Mouse (Mus musculus) embryo, embryonic 11 days (tissue): ENCODE data around the gene Efcc1.

Experiments used
- DNase-seq: peaks from one replicate; pipeline ENCODE4 v3.0.0-alpha.2; 2015

Gene Efcc1

DNA sequence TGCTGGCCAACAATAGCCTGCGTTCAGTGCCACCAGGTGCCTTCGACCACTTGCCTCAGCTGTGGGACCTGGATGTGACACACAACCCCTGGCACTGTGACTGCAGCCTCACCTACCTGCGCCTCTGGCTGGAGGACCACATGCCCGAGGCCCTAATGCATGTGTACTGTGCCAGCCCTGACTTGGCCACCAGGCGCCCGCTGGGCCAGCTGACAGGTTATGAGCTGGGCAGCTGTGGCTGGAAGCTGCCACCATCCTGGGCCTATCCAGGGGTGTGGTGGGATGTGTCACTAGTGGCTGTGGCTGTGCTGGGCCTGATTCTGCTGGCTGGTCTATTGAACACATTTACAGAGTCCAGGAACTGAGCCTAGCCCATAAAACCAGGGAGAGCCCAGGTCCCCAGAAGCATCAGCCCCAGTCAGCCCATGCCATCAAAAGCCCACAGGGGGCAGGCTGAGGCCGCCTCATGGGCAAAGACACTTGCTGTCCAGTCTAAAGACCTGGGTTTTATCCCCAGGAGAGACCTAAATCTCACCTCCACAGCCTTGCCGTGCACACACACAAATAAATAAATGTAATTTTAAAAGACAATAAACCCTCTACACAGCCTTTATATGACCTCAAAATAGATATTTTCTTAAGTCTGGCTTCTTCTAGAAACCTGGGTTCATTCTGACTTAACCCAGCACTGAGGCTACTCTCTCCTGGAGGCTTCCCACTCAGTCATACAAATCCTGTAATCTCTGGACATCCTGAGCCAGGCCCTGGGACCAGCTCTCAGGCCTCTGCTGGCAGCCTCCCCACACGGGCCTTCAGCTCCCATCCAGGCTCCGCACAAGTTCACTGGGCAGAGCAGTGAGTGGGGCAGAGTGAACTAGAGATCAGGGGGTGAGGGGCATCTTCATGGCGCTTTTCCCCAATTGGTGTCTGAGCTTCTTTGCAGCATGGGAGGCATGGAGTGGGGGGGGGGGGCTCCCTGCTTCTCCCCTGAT lies 48.8 kb downstream of the Efcc1 start:
- no peak for DNase-seq

DNA sequence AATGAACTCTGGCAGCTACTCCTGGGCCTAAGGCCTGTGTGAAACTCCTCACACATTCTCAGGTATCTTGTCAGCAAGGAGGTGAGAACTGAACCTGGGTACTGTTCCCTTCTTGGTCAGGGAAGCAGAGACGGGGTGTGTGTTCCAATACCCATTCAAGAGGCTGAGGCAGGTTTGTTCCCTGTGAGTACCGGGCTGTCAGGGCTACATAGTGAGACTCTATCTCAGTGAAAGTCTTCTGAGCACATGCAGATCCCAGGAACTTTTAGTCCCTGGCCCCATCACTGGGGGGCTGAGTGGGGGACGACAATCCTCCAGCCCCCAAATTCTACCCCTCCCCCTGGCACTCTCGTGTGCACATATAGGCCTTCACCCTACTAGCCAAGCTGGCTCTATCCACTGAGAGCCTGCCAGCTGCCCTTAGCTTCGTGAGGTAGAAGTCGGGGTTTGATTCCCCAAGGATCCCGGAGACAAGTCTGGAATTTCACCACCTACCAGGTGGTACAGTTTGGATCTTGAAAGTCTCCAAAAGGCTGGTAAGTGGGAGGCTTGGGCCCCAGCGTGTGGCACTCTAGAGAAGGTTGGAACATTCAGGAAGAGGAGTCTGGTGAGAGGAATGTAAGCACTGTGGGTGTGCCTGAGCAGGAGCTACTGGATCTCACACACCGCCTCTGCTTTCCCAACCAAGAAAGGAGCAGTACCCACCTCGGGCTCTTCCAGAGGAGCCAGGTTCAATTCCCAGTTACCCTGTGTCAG lies 50.1 kb downstream of the Efcc1 start:
- no peak for DNase-seq

DNA sequence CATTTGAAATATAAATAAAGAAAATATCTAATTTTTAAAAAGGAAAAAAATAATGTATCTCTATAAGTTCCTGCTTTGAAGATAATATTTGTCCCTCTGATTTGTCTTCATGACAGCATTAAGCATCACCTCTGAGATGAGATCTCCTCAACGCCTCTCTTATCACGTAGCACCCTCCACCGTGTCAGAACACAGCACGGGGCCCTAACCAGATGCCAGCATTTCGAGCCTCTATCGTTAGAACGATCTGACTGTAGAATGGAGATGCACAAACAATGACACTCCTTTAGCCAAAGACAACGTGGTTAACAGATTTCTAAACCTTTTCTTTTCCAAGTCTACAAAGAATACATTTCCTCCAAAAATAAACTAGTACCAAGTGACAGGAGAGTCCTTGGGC lies 53.4 kb downstream of the Efcc1 start:
- DNase-seq = no peak

DNA sequence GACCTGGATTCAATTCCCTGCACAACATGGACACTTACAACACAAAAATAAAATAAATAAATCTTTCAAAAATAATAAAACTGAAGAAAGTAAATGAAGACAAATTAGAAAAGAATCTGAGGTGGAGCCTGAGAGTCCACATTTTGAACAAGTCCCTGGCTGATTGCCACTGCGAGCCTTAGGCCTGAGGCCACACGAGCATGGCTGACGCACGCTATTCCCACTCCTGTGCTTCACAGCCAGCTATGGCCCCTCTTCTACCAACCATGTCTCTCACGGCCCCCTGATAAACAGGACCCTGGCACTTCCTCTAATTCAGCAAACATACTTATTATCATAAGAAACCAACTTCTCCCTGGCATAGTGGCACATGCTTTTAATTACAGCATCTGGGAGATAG lies 56.0 kb downstream of the Efcc1 start:
- no peak for DNase-seq

DNA sequence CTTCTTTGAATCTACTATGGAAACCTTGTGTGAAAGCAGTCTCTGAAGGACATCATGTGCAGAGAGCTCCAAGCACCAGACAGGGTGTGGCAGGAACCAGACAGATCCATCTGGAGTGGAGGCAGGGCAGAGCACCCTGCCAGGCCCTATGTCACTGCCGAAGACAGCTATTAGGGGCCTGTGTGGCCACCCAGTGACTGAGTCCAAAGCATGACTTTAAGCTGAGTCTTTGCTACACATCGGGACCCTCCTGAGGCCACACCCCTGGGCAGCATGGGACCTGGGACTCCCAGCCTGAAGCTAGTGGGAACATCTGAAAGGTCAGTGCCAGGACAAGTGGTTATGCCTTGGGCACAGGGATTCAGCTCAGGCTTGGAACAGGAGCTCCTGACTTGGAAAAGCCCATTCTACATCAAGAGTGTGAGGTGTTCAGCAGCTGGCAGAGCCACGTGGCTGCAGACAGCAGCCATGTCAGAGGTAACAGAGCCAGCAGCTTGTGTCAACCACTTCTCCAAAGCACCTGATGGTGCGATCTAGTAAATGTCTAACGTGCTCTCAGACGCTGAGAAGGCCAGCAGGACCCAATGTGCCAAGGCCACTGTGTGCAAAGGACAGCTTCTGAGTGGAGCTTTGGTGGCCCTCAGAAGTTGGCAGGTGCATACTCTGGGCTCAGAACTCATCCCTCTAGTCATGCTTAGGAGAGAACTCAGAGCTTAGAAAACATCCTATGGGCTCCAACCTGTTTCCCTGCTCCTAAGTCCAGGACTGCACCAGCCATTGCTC lies 56.6 kb downstream of the Efcc1 start:
- no peak for DNase-seq

DNA sequence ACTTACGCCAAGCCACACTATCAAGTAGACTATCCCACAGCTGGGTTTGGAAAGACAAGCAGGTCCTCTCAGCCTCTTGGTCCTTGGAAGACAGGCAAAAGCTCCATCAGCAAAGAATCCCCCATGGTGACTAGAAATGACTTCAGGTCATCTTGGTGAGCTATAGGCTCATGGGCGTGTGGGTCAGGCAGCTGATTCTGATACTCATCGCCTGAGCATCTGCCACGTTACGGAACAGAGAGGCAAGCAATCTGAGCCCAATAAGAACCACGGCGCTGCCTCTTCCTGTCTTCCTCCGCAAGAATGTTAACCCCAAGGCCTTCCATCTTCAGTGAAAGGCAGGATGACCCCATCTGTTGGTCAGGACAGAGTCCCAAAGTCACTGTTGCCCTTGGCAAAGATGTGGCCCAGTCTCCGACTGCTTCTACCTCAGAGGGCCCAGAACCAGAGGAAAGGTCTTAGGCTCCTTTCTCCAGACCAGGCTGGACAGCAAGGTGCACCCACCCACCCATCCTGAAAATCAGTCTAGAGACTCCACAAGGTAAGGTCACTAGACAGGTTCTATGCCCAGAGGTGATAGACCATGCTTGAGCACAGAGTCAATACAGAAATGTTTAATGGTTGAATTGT lies 57.7 kb downstream of the Efcc1 start:
- DNase-seq = no peak

DNA sequence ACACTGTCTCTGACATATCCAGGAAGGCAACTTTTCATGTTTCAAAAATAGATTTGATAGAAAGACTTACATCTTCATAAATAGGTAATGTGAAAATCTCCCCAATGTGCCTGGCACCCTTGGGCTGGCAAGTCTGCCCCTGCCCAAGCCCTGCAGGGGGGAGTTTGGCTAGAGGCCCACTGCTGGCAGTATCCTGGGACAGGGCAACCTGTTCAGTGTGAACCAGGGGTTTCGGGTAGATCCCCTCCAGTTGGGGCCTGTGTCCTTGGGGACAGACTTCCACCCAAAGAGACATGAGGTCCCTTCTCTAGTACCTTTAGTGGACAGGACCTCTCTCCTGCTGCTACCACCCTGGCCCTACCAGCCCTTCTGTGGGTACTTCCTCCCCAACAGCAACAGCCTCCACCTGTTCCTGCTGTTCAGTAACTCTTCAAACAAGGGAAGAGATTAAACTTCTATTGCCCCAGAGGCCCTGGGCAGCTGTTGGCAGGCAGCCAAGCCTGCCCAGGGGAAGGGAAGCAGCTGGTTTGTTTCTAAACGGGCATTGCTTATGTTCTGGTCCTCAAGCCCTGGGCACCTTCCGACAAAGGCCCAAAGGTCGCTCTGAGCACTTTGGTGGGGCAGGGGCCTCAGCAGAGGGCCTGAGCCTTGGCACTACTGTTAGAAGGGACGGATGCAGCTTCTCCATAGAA lies 58.4 kb downstream of the Efcc1 start:
- no peak for DNase-seq

DNA sequence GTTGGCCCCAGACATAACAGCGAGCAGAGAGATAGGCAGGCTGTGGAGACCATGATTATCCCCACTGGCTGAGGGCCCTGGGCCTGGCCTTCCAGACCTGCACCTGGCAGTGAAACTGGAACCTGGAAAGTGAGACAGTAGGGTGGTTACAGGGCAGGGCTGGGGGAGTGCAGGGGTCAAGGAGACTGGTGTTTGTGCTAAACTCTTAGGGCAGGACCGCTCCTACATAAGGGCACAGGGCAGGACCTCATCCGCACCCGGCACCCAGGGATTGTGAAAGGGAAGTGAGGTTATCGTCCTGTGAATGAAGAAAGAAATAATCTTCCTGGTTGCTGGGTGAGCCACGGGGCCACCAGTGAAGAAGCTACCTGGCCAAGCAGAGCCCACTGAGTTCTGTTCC lies 59.1 kb downstream of the Efcc1 start:
- no peak for DNase-seq

DNA sequence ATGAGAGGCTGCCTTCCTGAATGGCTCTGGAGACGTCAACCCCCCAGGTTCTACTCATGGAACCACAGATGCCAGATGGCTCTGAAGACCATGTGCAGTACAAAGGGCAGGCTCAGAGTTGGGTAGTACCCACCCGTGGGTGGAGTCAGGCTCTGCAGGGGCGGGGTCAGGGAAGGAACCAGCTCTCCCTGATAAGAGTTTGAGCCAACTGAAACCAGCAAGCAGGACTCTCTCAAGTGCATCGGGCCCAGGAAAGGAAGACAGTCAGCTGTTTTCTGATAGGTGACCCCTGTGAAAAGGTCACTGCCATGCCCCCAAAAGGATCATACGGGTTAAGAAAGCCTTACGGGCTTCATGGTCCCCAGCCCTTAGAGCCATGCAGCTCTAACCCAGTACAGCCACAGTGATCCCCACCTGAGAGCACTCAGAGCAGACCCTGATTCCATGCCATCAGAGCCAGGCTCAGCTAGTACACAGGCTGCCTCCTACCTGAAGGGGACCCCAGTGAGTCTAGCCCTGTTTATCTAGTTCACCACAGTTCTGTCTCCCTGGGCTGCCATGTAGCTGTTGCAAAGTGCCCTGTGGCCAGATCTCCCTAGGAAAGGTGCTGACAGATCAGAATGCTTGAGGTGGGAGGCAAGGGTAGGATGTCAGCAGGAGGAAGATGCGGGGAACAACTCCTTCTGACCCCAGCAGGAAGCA lies 60.3 kb downstream of the Efcc1 start:
- no peak for DNase-seq

DNA sequence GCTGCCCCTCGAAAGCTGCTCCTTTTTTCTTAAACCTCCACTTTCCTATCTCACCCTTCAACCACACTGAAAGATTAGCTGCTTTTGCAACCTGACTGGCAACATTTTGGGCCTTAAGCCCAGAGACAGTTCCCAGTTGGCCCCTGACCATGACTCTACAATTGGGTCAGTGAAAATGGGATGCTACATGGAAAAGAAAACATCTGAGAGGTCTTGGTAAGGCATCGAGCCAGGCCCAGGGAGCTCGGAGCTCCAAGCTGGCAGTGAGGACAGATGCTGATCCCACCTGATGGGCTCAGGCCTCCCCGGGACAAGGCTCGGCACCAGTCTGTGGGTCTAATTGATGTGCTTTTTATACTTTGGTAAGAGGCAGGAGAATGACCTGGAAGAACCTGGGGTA lies 61.2 kb downstream of the Efcc1 start:
- no peak for DNase-seq

DNA sequence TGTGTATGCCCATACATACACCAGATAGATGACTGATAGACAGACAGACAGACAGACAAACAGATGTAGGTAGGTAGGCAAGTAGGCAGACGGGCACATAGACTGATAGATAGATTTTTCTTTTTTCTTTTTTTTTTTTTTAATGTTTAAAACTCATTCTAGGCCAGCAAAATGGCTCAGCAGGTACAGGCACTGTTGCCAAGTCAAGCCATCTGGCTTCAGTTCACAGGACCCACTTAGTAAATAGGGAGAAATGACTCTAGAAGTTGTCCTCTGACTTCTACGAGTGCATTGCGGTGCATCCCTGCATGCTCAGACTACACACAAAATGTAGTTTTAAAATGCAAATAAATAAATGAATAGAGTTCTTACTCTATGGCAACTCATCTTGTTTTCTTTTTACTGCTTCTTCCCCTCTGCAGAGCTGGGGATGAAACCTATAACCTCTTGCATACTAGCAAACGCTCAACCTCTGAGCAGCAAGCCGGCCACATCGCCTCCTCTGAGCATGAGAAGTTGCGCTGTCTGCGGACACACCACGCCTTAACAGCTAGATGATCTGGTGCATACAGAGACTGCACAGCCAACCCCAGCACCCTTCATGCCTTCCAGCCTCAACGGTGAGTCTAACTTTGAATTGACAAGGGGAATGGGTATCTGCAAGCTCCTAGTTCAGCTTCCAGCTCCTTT lies 63.3 kb downstream of the Efcc1 start:
- DNase-seq = no peak

DNA sequence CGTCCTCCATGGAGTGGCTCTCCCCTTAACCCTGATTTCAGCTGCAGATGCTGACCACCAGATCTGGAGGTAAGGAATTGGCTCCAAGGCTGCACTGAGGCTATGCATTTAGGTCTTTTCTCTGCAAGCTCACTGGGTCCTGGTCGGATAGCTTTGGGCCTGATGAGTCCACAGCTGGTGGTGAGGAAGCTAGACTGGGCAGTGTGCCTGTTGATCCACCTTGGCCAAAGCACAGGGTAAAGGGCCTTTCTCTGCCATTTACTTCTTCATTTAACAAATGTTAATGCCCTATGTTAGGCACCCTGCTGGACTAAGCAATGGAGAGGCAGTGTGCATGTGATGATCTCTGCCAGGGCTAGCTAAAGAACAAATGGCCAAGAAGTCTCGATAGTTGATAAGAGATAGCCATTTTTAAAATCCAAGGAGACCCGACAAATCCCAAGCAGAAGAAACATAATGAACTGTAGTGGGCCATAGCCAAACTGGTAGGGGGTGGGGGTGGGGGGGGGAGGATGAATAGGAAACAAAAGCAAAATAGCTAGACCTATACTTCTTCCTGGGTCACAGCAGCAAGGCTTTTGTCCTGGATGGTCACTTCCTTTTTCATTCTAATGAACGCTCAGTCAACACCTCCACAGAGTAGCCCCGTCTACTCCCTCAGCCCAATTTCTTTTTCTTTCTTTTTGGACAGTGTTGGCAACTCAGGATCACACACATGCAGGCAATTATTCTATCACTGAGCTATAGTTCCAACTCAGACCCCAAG lies 64.9 kb downstream of the Efcc1 start:
- no peak for DNase-seq

DNA sequence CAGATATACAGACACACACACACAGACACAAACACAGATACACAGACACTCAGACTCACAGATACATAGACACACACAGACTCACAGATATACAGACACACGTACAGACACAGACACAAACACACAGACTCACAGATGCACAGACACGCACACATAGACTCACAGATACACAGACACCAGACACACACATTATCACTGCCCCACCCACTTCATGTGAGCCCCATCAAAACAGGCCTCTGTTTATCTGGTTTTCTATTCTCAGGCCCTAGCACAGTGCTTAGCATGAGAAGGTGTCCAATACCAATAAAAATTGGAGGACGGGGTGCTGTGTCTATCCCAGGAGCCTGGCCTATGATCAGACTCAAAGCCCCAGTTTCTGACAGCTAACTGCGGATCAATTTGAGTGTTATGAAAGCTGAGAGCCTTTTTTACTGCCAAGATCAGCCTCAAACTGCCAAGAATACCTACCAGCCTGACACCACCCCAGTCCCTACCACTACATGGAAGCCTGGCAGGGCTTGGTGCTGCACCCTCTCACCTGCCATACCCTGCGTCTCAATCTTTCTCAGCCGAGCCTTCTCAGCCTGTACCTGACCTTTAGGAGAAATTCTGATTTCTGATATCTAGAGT lies 65.7 kb downstream of the Efcc1 start:
- no peak for DNase-seq

DNA sequence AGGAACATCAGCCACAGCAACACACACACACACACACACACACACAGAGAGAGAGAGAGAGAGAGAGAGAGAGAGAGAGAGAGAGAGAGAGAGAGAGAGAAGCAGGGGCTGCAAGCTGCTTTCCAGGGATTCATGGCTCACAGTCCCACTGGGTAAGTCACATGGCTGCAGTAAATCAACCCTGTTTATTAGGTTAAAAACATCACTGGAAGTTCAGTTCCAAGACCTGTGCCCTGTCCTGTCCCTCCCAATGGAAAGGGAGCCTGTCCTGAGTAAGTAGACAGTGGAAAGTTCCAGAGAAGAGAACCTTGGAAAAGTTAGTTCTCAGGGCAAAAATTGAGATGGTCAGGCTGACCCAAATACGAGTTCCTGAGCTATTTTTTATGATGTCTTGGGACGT lies 66.7 kb downstream of the Efcc1 start:
- DNase-seq = no peak

DNA sequence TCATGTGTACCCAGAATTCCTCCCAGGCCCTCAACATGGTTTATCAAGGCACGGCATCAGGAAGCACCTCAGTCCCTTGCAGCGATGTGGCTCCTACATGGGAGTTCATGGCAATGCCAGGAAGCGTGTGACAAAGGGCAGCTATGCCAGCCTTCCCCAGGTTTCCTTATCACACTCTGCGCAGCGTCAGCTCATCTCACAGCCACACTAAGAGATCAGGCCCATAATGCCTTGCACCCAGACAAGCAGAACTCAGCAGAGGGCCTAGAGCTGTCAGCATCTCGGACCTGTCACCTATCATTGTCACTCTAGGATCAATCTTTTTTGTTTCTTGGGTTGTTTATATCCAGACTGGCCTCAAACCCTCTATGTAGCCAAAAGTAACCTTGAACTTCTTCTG lies 68.9 kb downstream of the Efcc1 start:
- DNase-seq = no peak

DNA sequence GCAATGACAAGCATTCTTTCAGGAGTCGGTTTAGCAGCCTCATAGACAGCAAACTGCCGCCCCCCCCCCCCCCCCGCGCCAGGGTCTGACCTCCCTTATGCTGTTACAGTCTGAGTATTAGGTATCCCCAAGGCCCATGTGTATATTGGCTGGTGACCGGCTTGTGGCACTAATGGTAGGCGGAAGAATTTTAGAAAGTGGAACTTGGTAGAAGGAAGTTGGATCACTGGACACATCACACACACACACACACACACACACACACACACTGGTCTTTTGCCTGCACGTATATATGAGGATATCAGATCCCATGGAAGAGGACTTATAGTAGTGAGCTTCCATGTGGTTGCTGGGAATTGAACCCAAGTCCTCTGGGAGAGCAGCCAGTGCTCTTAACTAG lies 71.8 kb downstream of the Efcc1 start:
- DNase-seq = no peak

DNA sequence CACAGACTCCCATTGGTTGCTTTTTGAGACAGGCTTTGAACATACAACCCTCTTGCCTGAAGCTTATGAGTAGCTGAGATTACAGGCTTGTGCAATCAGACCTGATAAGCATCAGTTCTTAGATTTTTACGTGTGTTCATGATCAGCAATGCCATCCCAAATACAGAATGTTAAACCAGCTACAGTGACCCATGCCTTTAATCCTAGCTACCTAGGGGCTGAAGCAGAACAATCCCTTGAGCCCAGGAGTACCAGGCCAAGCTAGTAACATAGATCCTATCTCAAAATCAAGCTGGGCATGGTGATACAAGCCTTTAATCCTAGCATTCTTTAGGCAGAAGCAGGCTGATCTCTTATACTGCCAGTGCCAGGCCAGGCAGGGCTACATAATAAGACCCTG lies 73.4 kb downstream of the Efcc1 start:
- no peak for DNase-seq

DNA sequence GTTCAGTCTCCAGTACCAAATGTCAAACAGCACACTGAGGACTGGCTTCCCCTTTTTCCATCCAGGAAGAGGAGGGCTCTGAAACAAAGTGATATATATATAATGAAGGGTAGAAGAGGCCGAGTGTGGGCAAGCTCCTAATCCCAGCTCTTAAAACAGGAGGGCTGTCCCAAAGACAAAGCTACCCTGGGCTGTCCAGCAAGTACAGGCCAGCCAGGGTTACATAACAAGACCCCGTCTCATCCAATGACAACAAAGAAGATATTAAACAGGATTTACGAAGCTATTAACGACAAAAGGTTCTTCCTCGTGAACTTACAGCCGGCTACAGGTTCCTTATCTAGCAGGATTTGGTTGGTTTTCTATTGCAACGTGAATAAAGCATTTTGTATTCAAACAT lies 74.2 kb downstream of the Efcc1 start:
- no peak for DNase-seq

DNA sequence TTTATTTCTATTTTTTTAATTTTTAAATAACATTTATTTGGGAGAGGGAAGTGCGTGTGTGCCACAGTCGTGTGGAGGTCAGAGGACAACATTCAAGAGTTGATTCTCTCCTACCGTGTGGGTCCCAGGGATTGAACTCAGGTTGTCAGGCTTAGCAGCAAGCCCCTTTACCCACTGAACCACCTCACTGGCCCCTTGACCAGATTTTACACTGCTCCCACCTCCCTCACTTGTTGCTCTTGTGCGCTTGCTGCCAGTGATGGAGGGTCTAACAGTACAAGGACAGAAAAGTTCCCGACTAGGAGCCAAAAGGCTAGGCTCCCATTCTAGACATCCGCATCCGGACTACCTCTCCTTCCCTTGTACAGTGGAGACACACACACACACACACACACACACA lies 74.8 kb downstream of the Efcc1 start:
- DNase-seq = no peak
